Comparison of ENCODE assay signal across 9 mouse cellular contexts in genomic region chr15:27905341-27905740, GRCm38 (mm10).
DNase-seq lines count a peak whose midpoint lies in the region; ATAC-seq and TF ChIP-seq lines count a peak whose summit lies in the region.
"Had no signal": no experiment of that assay in that cellular context is flagged by ENCODE, and none has a peak within 500 bp of the region (broad histone marks: within the 10 kb centered on the region; RNA-seq: fewer than 3 reads in every experiment).

No protein-coding gene starts in this region.

- no peak for DNase-seq in liver, adult 2 months (ENCODE audit: extremely low read depth, low read depth, low spot score)
- DNase-seq in adrenal gland, adult 2 months = peak; percentile 52
- peak; percentile 56 for DNase-seq in liver, postnatal 0 days
- DNase-seq in right cerebral cortex, postnatal 14 days = peak; percentile 73
- no peak for DNase-seq in spleen, adult 12 weeks (ENCODE audit: low spot score)

- TF ChIP-seq CTCF in liver, adult 2 months (IDR thresholded peaks at IDR 0.05; ENCODE audit: low read depth, low read length) = peak; percentile 62
- TF ChIP-seq CTCF in embryonic fibroblast, embryonic 13.5 days (IDR thresholded peaks at IDR 0.05; ENCODE audit: borderline replicate concordance, insufficient read depth, low read length) = peak; percentile 19; the same call in 1 of the 2 replicates
- peak; percentile 64 for TF ChIP-seq CTCF in liver, postnatal 0 days (IDR thresholded peaks at IDR 0.05; ENCODE audit: low read depth)

- H3K9me3 ChIP-seq in liver, embryonic 12.5 days (replicated peaks) = no peaks in the 10 kb centered on the region
- H3K9me3 ChIP-seq in hindbrain, embryonic 15.5 days = no peaks in the 10 kb centered on the region
- no peaks in the 10 kb centered on the region for H3K9me3 ChIP-seq in liver, postnatal 0 days (ENCODE audit: low read length)
- H3K9me3 ChIP-seq: stomach, embryonic 15.5 days had no signal

- no peak overlapping the region for H3K4me3 ChIP-seq in liver, adult 2 months (ENCODE audit: insufficient read depth, low read depth, low read length)
- H3K4me3 ChIP-seq in liver, embryonic 12.5 days = no peak overlapping the region
- H3K4me3 ChIP-seq in embryonic fibroblast, embryonic 13.5 days (ENCODE audit: insufficient read depth, low read length) = no peak overlapping the region
- no peak overlapping the region for H3K4me3 ChIP-seq in hindbrain, embryonic 15.5 days
- H3K4me3 ChIP-seq in liver, postnatal 0 days (ENCODE audit: low read depth, low read length) = no peak overlapping the region
- H3K4me3 ChIP-seq: stomach, embryonic 15.5 days had no signal

- no peak overlapping the region for H3K9ac ChIP-seq in liver, adult 2 months (ENCODE audit: low read depth, low read length)
- no peak overlapping the region for H3K9ac ChIP-seq in liver, embryonic 12.5 days
- H3K9ac ChIP-seq in hindbrain, embryonic 15.5 days = no peak overlapping the region
- H3K9ac ChIP-seq in liver, postnatal 0 days (replicated peaks) = no peak overlapping the region
- H3K9ac ChIP-seq: stomach, embryonic 15.5 days had no signal

- WGBS in liver, adult 2 months = 76% methylated on average over 6 of the region's 6 CpGs
- 63% methylated on average over 6 of the region's 6 CpGs for WGBS in liver, embryonic 12.5 days (ENCODE audit: insufficient replicate concordance)
- 68% methylated on average over 6 of the region's 6 CpGs for WGBS in hindbrain, embryonic 15.5 days
- WGBS in liver, postnatal 0 days (ENCODE audit: insufficient replicate concordance) = 69% methylated on average over 6 of the region's 6 CpGs

- no peak overlapping the region for H3K27ac ChIP-seq in liver, adult 2 months (replicated peaks; ENCODE audit: insufficient read depth, low read depth, low read length)
- no peak overlapping the region for H3K27ac ChIP-seq in liver, embryonic 12.5 days
- H3K27ac ChIP-seq in embryonic fibroblast, embryonic 13.5 days (ENCODE audit: insufficient read depth, low read length) = no peak overlapping the region
- H3K27ac ChIP-seq in hindbrain, embryonic 15.5 days (replicated peaks) = no peak overlapping the region
- H3K27ac ChIP-seq in liver, postnatal 0 days (ENCODE audit: low read depth) = no peak overlapping the region
- H3K27ac ChIP-seq: stomach, embryonic 15.5 days had no signal

- H3K4me1 ChIP-seq in liver, adult 2 months (ENCODE audit: control insufficient read depth, insufficient read depth, low read length) = peaks cover 1% of the 10 kb centered on the region; the same call in 1 of the 2 replicates
- H3K4me1 ChIP-seq in liver, embryonic 12.5 days = no peaks in the 10 kb centered on the region; the same call in 1 of the 2 replicates
- H3K4me1 ChIP-seq in embryonic fibroblast, embryonic 13.5 days (ENCODE audit: control insufficient read depth, insufficient read depth, low read length) = no peaks in the 10 kb centered on the region; the same call in 1 of the 2 replicates
- peaks cover 32% of the 10 kb centered on the region for H3K4me1 ChIP-seq in hindbrain, embryonic 15.5 days (replicated peaks)
- H3K4me1 ChIP-seq in liver, postnatal 0 days (ENCODE audit: insufficient read depth) = no peaks in the 10 kb centered on the region

- no peaks in the 10 kb centered on the region for H3K79me2 ChIP-seq in liver, adult 2 months (ENCODE audit: control insufficient read depth, insufficient read depth, low read length)

- H3K4me2 ChIP-seq in liver, embryonic 12.5 days = no peak overlapping the region
- H3K4me2 ChIP-seq in hindbrain, embryonic 15.5 days = no peak overlapping the region
- H3K4me2 ChIP-seq in liver, postnatal 0 days (ENCODE audit: low read depth, low read length) = no peak overlapping the region
- H3K4me2 ChIP-seq: stomach, embryonic 15.5 days had no signal

- no peak for TF ChIP-seq POLR2A in liver, adult 2 months (IDR thresholded peaks at IDR 0.05; ENCODE audit: extremely low read depth, insufficient read depth, low read length)
- no peak for TF ChIP-seq POLR2A in embryonic fibroblast, embryonic 13.5 days (IDR thresholded peaks at IDR 0.05; ENCODE audit: low read depth, low read length)

- H3K27me3 ChIP-seq in liver, adult 2 months (ENCODE audit: control insufficient read depth, insufficient read depth, low read length) = no peaks in the 10 kb centered on the region
- H3K27me3 ChIP-seq in liver, embryonic 12.5 days (replicated peaks) = no peaks in the 10 kb centered on the region
- no peaks in the 10 kb centered on the region for H3K27me3 ChIP-seq in hindbrain, embryonic 15.5 days
- no peaks in the 10 kb centered on the region for H3K27me3 ChIP-seq in liver, postnatal 0 days (ENCODE audit: insufficient read depth, low read length)
- H3K27me3 ChIP-seq: stomach, embryonic 15.5 days had no signal

- no peaks in the 10 kb centered on the region for H3K36me3 ChIP-seq in liver, adult 2 months (ENCODE audit: control insufficient read depth, insufficient read depth, low read length)
- H3K36me3 ChIP-seq in liver, embryonic 12.5 days = peaks cover 17% of the 10 kb centered on the region
- peaks cover 9% of the 10 kb centered on the region for H3K36me3 ChIP-seq in hindbrain, embryonic 15.5 days
- peaks cover 8% of the 10 kb centered on the region; the same call in 1 of the 2 replicates for H3K36me3 ChIP-seq in liver, postnatal 0 days (replicated peaks; ENCODE audit: insufficient read depth, low read length)

- TF ChIP-seq EP300 in liver, postnatal 0 days (IDR thresholded peaks at IDR 0.05; ENCODE audit: low read depth) = no peak

- no peak for ATAC-seq in liver, embryonic 12.5 days
- ATAC-seq in hindbrain, embryonic 15.5 days (ENCODE audit: low FRiP score, low read depth) = peak; percentile 30; the same call in 1 of the 2 replicates
- ATAC-seq in liver, postnatal 0 days = no peak

Comparison
In these comparisons a context has a peak if more than half of its experiments do, and no peak if none do; other contexts are left out.
1. DNase-seq: peak in adrenal gland, adult 2 months (single experiment), liver, postnatal 0 days (single experiment) and right cerebral cortex, postnatal 14 days (single experiment); none in liver, adult 2 months (single experiment) and spleen, adult 12 weeks (single experiment).
2. Peak in every context shown above with its lines, with median percentiles within 50 percentile points of each other: CTCF ChIP-seq.